Mouse (Mus musculus) heart, embryonic 11.5 days (tissue): Measurements from ENCODE around the gene Cacna2d2. TPM values are rescaled to one million over a fixed set of nuclear protein-coding genes. Genes with fewer than 3 reads are reported as not detected.

Source experiments
- ATAC-seq: fragments of 200-750 bp; cut with Nextera tagmentation; replicated peaks from 2 replicates; pipeline ENCODE4 v1.8.0; 2017; ENCODE audit warnings: moderate library complexity; ENCODE audit not compliant: insufficient number of reproducible peaks, low FRiP score, low TSS enrichment
- H3K27ac ChIP-seq: fragments of 300-500 bp; sonication (generic); 2 replicates; pipeline ENCODE4 v1.5.1; 2014; ENCODE audit warnings: mild to moderate bottlenecking, low read depth, low read length
- H3K27me3 ChIP-seq: fragments of 300-500 bp; sonication (generic); 2 replicates; pipeline ENCODE4 v1.6.1; 2014; ENCODE audit warnings: mild to moderate bottlenecking, low read length, mixed read lengths; ENCODE audit not compliant: control insufficient read depth, insufficient read depth
- H3K36me3 ChIP-seq: fragments of 300-500 bp; sonication (generic); 2 replicates; pipeline ENCODE4 v1.6.1; 2014; ENCODE audit warnings: mild to moderate bottlenecking, low read length, moderate library complexity, mixed read lengths; ENCODE audit not compliant: control insufficient read depth, insufficient read depth
- H3K4me1 ChIP-seq: fragments of 300-500 bp; sonication (generic); 2 replicates; pipeline ENCODE4 v1.6.1; 2014; ENCODE audit warnings: low read length; ENCODE audit not compliant: control insufficient read depth, insufficient read depth
- H3K4me2 ChIP-seq: fragments of 300-500 bp; sonication (generic); 2 replicates; pipeline ENCODE4 v1.6.1; 2014; ENCODE audit warnings: mild to moderate bottlenecking, moderate library complexity
- H3K4me3 ChIP-seq: fragments of 300-500 bp; sonication (generic); 2 replicates; pipeline ENCODE4 v1.5.1; 2014; ENCODE audit warnings: low read depth, low read length
- H3K9ac ChIP-seq: fragments of 300-500 bp; sonication (generic); 2 replicates; pipeline ENCODE4 v1.6.1; 2014; ENCODE audit warnings: mild to moderate bottlenecking, low read depth, low read length, moderate library complexity
- H3K9me3 ChIP-seq: fragments of 300-500 bp; sonication (generic); replicated peaks from 2 replicates; pipeline ENCODE4 v1.6.1; 2016; ENCODE audit warnings: low read length; ENCODE audit not compliant: control insufficient read depth
- WGBS: fragments of 180-500 bp; shearing (Covaris S2); extraction: QIAGEN DNeasy Blood & Tissue Kit; methylation state at CpG from one replicate; pipeline ENCODE4 v1.1.7; 2014; ENCODE audit not compliant: insufficient replicate concordance; 5-methylcytosine and 5-hydroxymethylcytosine counted together
- polyA plus RNA-seq: library from polyadenylated mRNA; unstranded; fragments of >200 nt; fragmentation: Nextera tagmentation; extraction: Ambion mirVana; gene quantifications from 2 replicates; pipeline ENCODE4 v1.2.1, GENCODE M21; 2014

The Cacna2d2 gene
- polyA plus RNA-seq, 1 experiment from 2014 or later, result 7.1 TPM

DNA sequence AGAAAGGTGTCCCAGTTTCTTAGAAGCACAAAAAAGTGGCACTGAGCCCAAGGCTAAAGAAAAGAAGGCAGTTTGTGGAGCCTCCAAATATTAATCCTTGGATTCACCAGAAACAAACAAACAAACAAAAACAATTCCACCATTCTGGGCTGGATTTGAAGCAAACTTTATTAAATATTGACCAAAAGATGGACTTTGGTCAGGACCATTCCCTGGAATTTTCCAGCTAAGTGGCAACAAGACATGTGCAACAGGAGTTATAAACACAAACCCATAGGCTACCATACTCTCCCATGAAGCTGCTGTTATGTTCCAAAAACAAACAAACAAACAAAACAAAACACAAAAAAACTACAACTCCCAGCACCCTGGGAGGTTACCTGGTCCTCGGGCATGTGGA, 74.6 kb downstream of the Cacna2d2 start:
- Histone ChIP-seq H3K9ac (no peak overlapping the region), H3K27me3 (peaks cover 3% of the 10 kb centered on the region; the same call in 1 of the 2 replicates), H3K9me3 (no peaks in the 10 kb centered on the region), H3K4me2 (no peak overlapping the region), H3K36me3 (no peaks in the 10 kb centered on the region), H3K4me1 (peaks cover 4% of the 10 kb centered on the region), H3K27ac (no peak overlapping the region), H3K4me3 (no peak overlapping the region)
- WGBS, result 62% methylated on average over 1 of the region's 1 CpGs
- no peak for ATAC-seq

DNA sequence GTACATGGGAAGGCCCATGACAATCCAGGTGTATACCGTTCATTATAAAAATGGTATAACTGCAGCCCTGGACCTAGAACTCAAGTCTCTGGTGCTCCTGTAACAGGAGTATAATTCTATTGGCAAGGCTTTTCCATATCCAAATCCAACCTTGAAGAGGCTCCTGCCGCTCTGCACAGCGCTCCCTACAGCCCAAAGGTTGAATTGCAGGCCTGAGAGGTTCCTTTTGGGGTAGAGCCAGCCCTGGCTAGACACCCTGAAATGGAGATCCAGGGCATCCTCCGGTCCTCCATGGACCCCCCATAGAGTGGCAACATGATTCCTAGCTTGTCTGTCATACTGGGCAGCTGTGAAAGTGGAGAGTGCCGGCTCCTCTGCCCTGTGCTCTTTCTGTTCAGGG, 79.6 kb downstream of the Cacna2d2 start:
- Histone ChIP-seq H3K36me3 (no peaks in the 10 kb centered on the region), H3K9me3 (no peaks in the 10 kb centered on the region), H3K27me3 (no peaks in the 10 kb centered on the region; the same call in 1 of the 2 replicates), H3K9ac (no peak overlapping the region), H3K4me2 (peak overlapping the region; percentile 39), H3K27ac (no peak overlapping the region; the same call in 1 of the 2 replicates), H3K4me1 (peaks cover 23% of the 10 kb centered on the region), H3K4me3 (peak overlapping the region; percentile 18; the same call in 1 of the 2 replicates)
- 36% methylated on average over 5 of the region's 5 CpGs for WGBS
- no peak for ATAC-seq

- Histone ChIP-seq H3K9ac (0 out of 2 replicates have a peak overlapping the region, but pooled peaks have one; percentile 22), H3K36me3 (no peaks in the 10 kb centered on the region), H3K4me2 (peak overlapping the region; percentile 39), H3K4me1 (peaks cover 23% of the 10 kb centered on the region), H3K27ac (no peak overlapping the region), H3K4me3 (peak overlapping the region; percentile 18; the same call in 1 of the 2 replicates), H3K27me3 (no peaks in the 10 kb centered on the region; the same call in 1 of the 2 replicates), H3K9me3 (no peaks in the 10 kb centered on the region)
- 10% methylated on average over 14 of the region's 14 CpGs for WGBS
- no peak for ATAC-seq
Observed at GRCm38 (mm10) chr9:107479593-107479992, 80.2 kb downstream of the Cacna2d2 start.

GRCm38 (mm10) chr9:107480477-107481069, 81.2 kb downstream of the Cacna2d2 start:
- Histone ChIP-seq H3K27ac (no peak overlapping the region), H3K36me3 (no peaks in the 10 kb centered on the region), H3K4me3 (no peak overlapping the region), H3K27me3 (no peaks in the 10 kb centered on the region; the same call in 1 of the 2 replicates), H3K4me2 (no peak overlapping the region), H3K4me1 (peaks cover 23% of the 10 kb centered on the region), H3K9ac (no peak overlapping the region), H3K9me3 (no peaks in the 10 kb centered on the region)
- ATAC-seq, result no peak
- 34% methylated on average over 9 of the region's 9 CpGs for WGBS

DNA sequence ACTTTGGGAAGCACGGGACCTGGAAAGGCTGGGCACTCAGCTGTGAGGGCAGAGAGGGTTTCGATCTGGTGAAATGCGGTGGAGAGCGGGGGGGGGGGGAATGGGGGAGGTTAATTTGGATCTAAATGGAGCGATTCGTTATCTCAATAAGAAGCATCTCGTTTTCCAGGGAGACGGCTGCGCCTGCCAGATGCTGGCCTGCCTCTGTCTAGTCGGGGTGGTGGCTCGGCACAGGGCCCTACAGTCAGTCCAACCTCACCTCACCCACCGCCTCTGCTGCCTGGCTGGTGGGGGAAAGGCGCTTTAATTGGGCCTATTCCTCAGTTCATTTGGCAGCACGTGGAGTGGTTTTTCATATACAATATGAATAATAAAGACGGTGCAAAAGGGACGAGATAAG, 81.9 kb downstream of the Cacna2d2 start:
- Histone ChIP-seq H3K4me1 (peaks cover 23% of the 10 kb centered on the region), H3K9ac (no peak overlapping the region), H3K4me3 (no peak overlapping the region), H3K27ac (no peak overlapping the region), H3K36me3 (no peaks in the 10 kb centered on the region), H3K9me3 (no peaks in the 10 kb centered on the region), H3K4me2 (no peak overlapping the region; the same call in 1 of the 2 replicates), H3K27me3 (no peaks in the 10 kb centered on the region; the same call in 1 of the 2 replicates)
- ATAC-seq, result no peak
- WGBS, result 41% methylated on average over 16 of the region's 16 CpGs

DNA sequence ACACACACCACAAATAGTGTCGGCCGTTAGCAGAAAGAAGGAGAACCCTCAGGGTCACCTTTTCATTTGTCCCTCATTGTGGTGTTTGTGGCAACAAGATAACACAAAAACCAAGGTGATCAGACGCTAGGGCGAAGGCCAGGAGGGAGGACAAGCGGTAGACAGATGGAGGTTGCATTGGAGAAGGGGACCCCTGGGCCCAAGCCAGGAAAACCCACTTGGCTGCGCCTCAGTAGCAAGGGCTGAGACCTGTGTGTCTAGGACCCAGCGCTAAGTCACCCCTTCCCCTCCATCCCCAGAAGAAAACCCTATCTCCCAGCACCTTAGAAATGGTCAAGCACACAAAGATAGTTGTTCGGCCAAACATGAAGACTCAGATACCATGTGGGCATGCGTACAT, 82.6 kb downstream of the Cacna2d2 start:
- Histone ChIP-seq H3K27me3 (no peaks in the 10 kb centered on the region; the same call in 1 of the 2 replicates), H3K4me3 (no peak overlapping the region), H3K9ac (no peak overlapping the region), H3K4me1 (peaks cover 23% of the 10 kb centered on the region), H3K36me3 (no peaks in the 10 kb centered on the region), H3K4me2 (no peak overlapping the region), H3K27ac (no peak overlapping the region), H3K9me3 (no peaks in the 10 kb centered on the region)
- ATAC-seq, result no peak
- WGBS, result 87% methylated on average over 9 of the region's 9 CpGs

DNA sequence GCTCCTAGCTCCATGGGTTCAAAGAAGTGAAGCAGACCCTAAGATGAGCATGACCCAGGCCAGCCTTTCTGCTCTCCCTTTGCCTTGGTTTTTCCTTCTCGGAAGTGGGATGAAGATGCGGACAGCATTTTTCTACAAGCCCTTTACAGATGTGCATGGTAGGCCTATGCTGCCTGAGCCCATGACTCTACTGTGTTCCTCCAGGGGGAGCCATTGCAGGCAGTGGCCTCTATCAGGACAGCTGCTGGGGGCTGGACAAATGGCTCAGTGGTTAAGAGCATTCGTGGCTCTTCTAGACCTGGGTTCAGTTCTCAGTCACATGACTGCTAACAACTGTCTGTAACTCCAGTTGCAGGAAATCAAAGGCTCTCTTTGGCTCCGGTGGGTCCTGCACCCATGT, 83.4 kb downstream of the Cacna2d2 start:
- H3K27me3 ChIP-seq, result no peaks in the 10 kb centered on the region; the same call in 1 of the 2 replicates
- H3K4me2 ChIP-seq, result no peak overlapping the region
- no peaks in the 10 kb centered on the region for H3K9me3 ChIP-seq
- no peak overlapping the region for H3K4me3 ChIP-seq
- H3K4me1 ChIP-seq, result peaks cover 23% of the 10 kb centered on the region
- H3K9ac ChIP-seq, result no peak overlapping the region
- no peaks in the 10 kb centered on the region for H3K36me3 ChIP-seq
- no peak overlapping the region for H3K27ac ChIP-seq
- no peak for ATAC-seq
- WGBS, result 79% methylated on average over 4 of the region's 4 CpGs

DNA sequence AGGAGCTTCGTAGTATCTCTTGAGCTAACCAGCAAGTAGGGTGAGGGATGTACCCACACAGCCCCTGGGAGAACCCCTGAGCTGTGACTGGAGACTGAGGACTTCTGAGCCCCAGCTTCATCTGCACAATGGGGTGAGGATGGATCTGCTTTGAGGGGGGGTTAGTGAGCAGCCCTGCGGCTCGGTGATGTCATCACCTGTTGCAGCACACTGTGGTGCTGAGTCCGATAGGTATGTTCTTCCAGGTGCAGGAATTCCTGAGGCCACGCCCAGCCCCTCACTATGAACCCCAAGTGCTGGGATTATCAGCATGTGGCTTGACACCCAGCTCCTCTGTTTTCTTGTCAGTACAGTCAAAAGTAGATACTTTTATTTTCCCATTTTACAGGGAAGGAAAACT, 84.3 kb downstream of the Cacna2d2 start:
- no peaks in the 10 kb centered on the region for H3K36me3 ChIP-seq
- H3K4me1 ChIP-seq, result peaks cover 23% of the 10 kb centered on the region
- H3K27ac ChIP-seq, result no peak overlapping the region
- no peak overlapping the region for H3K9ac ChIP-seq
- WGBS, result 84% methylated on average over 5 of the region's 5 CpGs
- no peak overlapping the region for H3K4me2 ChIP-seq
- no peak for ATAC-seq
- no peaks in the 10 kb centered on the region; the same call in 1 of the 2 replicates for H3K27me3 ChIP-seq
- no peak overlapping the region for H3K4me3 ChIP-seq
- no peaks in the 10 kb centered on the region for H3K9me3 ChIP-seq

- no peak overlapping the region for H3K4me2 ChIP-seq
- ATAC-seq, result no peak
- H3K36me3 ChIP-seq, result no peaks in the 10 kb centered on the region
- H3K27me3 ChIP-seq, result no peaks in the 10 kb centered on the region
- no peak overlapping the region for H3K27ac ChIP-seq
- H3K4me3 ChIP-seq, result no peak overlapping the region
- H3K9me3 ChIP-seq, result no peaks in the 10 kb centered on the region
- H3K9ac ChIP-seq, result no peak overlapping the region
- WGBS, result 69% methylated on average over 17 of the region's 17 CpGs
- H3K4me1 ChIP-seq, result peaks cover 17% of the 10 kb centered on the region
Observed at GRCm38 (mm10) chr9:107484302-107484701, 84.9 kb downstream of the Cacna2d2 start.
